Mouse (Mus musculus) stomach, postnatal 0 days (tissue): ENCODE data around the gene Fignl2.

Experiments
- CTCF ChIP-seq: IDR thresholded peaks from 2 replicates; pipeline ENCODE4 v1.5.1; 2016; ENCODE audit warnings: antibody characterized with exemption, low read depth, mild to moderate bottlenecking, moderate library complexity
- EP300 ChIP-seq: optimal IDR thresholded peaks from 2 replicates; pipeline ENCODE3; 2016; ENCODE audit warnings: antibody characterized with exemption

DNA sequence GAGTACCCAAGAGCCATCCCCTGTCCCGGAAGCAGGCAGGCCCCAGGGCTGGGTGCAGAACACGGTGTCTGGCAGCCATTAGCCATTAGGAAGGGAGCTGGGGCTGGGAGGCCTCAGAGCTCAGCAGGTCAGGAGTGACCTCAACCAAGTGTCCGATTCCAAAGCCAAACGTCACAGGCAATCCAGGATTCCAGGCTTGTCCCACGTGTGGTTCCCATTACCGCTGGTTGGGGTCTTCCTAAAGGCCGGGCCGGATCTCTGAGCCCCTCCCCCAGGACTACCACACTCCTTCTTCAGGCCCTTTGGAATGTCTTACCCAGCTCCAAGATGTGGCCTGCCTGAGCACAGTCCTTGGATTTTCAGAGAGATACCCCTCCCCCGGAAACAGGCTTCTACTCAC is 16.6 kb upstream of the Fignl2 start:
- TF ChIP-seq CTCF: no peak
- no peak for TF ChIP-seq EP300
